Mouse (Mus musculus) adrenal gland, postnatal 0 days (tissue): ENCODE data around the gene Poc1b. TPM values are rescaled to one million over a fixed set of nuclear protein-coding genes. Genes with fewer than 3 reads are reported as not detected.

Experiments used
- polyA plus RNA-seq: library from polyadenylated mRNA; unstranded; fragments of >200 nt; fragmentation: Nextera tagmentation; extraction: Ambion mirVana; gene quantifications from 2 replicates; pipeline ENCODE4 v1.2.1, GENCODE M21; 2015

Poc1b gene
- polyA plus RNA-seq: 7.5 and 10.2 TPM in 2 replicates

GRCm38 (mm10) chr10:99106703-99107631 is at the start of gene Poc1b:
Gene Poc1b (plus strand): TSS chr10:99107036.

GRCm38 (mm10) chr10:99107964-99108363 is 1.1 kb downstream of the Poc1b start, which contains the start of gene Galnt4:
Gene Galnt4 (plus strand): TSS chr10:99108159.

GRCm38 (mm10) chr10:99126225-99126624 is 19.4 kb downstream of the Poc1b start, which contains the start of gene Phxr2:
Gene Phxr2 (minus strand): TSS chr10:99126325.

Other genes starting within 250 kb of the Poc1b start
- 90.0 and 104 TPM in 2 replicates for gene Atp2b1, start 192.6 kb upstream of the Poc1b start, polyA plus RNA-seq
- 3.6 and 4.0 TPM in 2 replicates for gene Galnt4, start 1.1 kb downstream of the Poc1b start, polyA plus RNA-seq
- gene Phxr2, start 19.3 kb downstream of the Poc1b start, polyA plus RNA-seq: not detected in 2 replicates
- gene Dusp6, start 156.2 kb downstream of the Poc1b start, polyA plus RNA-seq: 35.0 and 61.3 TPM in 2 replicates